Mouse (Mus musculus): ENCODE data around the gene Hdac9.

Gene Hdac9

DNA sequence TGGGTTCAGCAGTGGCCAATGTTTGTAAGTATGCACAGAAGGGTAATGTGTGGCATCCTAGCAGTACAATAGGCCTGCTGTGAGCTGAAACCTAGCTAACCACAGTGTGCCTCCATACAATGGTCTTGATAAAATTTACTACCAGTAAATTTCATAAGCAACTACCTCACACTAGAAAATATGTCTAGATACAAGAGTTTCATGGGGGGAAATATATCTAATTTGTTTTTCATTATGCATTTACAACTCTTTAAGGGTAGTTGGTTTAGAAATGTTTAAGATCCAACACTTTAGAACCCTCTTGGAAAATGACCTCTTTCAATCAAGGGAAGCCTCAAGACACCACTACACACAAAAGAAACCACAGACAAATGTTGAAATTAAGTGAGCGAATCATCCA, 589.8 kb downstream of the Hdac9 start:
- DNase-seq = no peak

DNA sequence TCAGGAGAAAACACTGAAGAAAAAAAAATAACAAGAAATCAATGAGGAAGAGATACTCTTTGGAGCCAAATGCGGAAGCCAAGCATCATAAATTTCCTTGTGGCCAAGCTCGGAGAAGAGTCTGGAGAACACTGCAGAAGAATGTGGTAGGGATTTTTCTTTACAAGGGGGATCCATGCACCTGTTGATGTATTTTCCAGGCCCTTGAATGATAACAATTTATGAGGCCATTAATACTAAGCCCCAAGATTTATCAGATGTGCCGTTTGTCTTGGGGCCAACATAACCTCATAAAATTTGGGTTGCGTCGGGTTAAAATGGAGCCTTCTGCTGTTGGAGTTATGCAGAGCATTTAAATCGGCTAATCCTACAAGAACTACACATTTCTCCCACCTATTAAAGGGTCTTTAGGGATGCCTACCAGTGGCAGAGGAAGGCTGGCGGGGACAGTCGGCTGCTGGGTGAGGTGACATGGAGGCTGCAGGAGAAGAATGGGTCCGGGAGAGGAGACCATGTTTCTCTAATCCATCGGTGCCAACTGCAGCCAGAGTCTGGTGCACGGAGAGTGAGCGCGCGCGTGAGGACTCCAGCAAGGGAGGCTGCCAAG, 604.7 kb downstream of the Hdac9 start:
- DNase-seq = no peak

DNA sequence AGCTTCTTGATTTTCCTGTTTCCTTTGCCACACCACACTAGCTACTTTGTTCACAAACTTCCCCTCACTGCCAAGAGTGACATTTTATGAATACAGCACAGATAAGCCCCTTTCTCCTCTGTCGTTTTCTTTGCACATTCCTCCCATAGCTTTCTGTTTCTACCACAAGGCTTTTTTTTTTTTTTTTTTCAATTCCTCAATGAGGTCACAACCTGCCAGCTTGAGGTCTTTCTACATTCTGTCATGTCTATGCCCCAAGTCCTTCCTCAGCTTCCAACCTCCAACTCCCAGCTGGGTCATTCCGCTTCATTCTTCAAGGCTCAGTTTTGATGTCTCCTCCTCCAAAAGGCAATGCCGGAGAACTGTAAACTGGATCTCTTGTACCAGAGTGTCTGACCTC, 611.4 kb downstream of the Hdac9 start:
- DNase-seq = no peak

DNA sequence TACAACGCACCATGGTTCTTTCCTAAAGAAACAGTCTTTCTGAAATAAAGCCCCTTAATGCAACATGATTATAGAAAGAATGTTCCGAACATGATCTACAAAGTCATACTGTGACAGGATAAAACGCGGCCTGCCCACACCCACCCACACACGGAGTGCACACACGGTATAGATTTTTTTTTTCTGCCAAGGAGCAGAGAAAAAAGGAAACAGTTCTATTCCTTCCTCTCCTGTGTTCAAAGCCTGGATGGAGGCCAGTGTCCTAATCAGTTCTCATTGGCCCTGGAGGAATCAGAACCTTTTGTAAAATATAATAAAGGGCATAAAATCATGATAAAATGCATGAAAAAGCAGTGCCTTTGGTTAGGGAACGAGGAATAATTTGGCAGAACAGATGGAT, 624.5 kb downstream of the Hdac9 start:
- no peak for DNase-seq

DNA sequence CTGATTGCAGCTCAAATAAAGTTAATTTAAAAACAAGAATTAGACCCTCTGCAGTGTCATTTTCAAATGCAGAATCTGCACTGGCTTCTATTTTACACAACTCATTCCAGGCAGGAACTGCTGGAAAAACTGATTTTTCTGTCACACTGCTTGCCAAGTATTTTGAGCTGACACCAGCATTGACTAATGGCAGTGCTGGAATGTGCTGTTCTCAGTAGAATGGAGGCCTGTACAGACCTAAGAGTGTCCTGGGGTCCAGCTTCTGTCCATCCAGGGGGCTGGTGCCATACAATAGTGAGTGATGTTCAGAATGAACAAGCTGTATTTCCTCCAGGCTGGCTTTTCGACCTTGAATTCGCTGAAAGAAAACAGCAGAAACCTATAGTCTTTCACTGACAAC, 629.7 kb downstream of the Hdac9 start:
- DNase-seq = no peak

DNA sequence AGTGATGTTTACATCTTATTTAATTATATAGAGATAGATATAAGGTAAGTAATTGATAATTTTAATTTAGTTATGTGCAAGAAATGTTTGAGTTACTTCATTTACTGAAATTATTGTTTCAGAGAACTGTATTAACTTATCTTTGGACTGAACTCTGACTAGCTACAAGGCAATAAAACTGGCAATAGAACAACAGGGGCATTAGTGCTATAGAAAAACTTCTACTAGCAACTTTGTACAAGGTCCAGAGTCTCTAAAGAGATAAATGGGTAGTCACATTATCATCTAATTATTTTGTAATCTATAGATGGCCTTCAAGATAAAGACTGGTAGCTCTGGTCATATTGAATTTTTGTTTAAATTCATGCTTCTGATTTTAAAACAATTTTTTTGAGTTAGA, 632.0 kb downstream of the Hdac9 start:
- no peak for DNase-seq

DNA sequence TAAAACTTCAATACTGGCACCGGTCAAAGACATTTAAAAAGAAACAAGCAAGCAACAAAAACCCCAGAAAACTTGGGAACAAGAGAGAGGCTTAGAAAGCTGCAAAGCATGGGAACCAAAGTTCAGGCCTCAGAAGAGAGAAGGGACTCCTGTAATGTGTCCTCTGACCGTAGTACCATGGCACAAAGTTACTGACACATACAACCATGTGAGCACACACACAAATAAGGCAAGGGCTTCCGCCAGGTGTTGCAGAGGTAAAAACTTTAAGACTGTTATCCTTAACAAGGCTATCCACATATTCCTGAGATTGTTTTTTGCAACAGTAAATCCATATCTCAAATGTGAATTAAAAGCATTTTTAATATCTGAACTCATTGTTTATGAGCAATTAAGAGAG, 632.5 kb downstream of the Hdac9 start:
- DNase-seq = no peak

DNA sequence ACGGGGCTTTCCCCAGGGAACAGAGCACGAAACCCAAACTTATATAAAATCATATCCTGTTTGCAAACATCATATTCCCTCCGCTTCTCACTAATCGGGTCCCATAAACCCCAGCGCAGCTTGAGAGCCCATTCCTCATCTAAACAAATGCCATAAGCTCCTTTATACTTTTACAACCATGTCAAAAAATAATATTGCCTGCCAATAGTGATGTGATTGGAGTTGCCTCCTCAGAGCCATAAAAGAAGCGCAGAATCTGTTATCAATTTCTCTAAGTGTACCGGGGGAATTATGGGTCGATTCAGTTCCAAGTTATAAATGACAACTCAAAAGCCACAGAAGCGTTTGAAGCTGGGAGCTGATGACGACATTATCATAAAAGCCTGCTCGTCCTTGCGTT, 638.1 kb downstream of the Hdac9 start:
- DNase-seq = no peak

DNA sequence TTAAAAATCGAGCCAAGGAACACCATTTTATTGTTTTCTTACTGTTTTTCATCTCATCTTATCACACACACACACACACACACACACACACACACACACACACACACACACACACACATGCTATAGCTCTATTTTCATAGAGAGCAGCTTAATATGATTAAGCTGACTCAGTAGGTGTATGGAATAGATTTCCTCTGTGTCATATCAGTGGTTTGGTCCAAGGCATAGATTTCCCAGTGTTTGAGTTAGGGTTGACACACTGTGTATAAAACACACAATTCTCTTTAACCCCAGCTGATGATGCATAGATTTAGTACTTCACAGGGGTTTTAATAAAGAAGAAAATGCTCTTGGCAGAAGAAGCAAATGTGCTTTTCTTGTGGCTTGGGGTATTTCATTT, 643.1 kb downstream of the Hdac9 start:
- DNase-seq = no peak

DNA sequence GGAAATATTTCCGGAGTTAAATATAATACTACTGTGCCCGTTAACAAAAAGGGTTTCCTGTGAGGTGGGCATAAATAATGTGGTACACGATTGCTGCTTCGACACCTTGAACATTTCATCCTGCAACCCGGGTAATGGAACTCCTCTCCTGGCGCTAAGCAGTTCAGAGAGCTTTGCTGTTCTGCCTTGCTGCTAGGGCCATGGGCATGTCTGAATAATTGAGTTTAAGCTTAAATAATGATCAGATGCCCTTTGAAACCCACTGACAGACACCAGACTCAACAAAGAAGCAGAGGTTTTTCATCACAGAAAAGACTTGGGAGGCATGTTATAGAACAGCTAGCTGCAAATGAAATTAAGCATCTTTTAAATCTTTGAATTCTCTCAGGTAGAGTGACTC, 646.8 kb downstream of the Hdac9 start:
- no peak for DNase-seq

DNA sequence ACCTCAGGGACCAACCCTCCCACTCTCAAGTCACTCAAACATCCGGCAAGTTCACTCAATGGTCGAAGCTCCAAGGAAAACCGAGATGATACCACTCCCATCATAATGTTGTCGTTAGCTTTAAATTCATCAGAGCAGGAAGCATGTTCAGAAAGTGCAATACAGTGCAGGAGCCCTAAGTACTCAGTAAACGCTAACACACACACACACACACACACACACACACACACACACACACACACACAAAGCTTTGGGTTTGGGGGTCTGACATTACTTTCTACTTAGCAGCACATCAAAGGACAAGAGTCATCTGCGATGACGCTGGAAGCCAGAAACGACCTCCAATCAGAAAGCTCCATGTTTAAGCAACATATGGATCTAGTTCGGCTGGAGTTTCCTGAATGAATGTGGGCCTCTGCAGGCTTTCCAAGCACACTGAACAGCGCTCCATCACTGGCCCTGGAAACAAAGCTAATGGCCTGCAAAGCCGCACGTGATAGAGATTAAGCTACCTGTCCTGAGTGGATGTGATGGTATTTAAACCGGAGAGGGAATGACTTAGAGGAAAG, 647.3 kb downstream of the Hdac9 start:
- DNase-seq = no peak

DNA sequence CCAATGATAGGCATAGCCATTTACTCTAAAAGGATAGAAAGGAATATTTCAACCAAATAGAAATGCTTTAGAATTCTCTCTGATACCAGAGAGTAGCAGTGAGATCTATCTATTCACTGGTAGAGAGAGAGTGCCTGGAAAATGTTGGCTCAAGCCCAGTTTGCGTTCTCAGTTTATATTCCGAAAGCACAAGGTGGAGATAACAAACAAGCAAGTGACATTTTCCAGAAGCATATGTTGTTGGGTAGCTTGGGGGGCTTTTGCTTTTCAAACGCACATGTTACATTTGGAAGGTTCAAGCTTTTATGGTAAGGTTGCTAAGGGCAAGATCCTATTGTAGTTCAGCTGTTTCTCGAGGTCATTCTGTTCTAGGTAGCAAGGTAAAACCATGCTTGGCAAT, 657.2 kb downstream of the Hdac9 start:
- DNase-seq = no peak

DNA sequence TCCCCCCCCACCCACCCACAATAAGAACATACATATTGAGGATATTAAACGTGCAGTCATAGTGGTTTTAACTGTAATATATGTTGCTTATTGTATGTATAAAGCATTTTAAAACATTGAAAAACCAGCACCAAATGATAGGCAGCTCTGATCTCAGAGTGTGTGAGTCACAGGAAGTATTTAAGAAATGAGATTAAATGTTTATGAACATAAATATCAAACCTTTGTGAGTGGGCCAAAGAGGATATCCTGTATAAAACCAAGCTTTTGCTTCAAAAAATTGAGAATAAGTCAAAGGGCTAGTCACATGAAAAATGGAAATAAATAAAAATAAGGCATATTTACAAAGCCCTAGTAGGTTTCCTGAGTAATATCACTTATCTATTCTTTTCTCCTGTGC, 667.7 kb downstream of the Hdac9 start:
- no peak for DNase-seq

DNA sequence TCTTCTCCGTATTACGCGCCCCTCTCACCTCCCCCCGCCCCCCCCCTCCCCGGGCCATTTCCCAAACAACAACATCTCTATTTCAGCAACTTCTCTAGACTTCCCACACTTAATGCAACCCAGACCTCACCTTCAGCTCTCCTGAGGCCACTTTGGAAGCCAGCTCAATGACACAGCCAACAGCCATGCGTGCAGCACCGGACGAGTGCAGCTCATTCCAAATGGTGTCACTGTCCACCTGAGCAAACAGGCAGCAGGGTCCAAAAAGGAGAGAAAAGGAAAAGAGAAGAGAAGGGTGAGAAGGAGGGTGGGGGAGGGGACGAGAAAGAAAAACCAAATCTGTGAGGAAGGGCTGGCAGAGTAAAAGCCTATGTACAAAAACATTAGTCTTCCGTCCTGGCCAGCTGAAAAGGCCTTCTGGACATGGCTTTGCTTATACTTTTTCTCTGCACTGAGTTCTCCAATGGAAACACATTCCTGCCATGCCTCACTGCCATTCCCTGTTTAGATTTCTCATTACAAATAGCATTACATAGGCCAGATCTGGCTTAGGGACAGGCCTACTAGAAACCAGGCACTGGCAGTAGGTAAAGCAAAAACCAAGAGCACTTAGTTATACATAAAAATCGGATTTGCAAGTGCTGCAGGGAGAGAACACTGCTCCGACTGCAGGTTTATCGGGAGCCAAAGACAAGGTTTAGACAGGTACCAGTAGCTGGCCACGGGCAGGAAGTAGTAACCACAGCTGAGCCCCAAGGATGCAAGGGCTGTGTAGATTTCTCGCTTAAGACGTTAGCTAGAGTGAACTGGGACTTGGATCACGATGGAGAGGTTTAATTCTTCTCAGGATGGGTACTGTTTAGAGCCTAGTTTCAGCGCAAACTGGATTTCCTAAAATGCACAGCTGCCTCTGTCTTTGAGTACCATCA, 668.4 kb downstream of the Hdac9 start:
- DNase-seq = no peak

DNA sequence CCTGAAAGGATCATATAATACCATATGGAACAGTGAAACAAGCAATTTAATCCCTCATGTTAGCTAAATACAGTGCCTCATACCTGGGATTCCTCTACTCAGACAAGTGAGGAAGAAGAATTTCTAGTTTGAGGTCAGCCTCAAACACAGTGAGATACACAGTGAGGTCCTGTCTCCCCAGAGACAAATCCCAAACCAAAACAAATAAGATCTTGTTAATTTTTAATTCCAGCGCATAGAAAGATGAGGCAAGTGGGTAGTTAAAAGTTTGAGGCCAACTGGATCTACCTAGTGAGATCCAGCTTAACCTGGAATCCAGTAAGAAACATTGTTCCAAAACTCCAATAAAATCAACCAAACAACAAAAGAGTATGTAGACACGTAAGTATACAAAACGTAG, 678.1 kb downstream of the Hdac9 start:
- DNase-seq = no peak

DNA sequence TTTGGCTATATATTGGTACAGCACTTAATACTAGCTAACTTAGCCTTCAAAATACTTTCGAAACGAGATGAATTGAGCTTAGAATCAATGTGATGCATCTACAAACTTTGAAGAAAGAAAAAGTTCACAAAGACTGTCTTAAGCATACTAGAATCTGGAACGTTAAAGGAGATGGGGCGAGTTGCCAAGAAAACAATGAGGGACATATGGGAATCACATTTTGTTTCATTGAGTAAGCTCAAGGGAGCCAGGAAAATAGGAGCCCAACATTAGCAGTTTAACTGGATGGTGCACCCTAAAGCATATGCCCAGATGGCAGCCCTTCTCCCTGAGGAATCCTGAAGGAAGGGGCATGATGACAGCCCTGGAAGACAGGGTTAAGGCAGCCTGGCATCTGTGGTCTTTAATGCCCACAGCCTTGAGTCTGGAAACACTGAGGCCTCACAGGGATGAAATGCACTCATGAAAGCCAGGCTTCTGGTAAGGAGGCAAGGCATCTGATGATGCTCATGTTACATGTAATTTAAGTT, 685.2 kb downstream of the Hdac9 start:
- peak; percentile 31 for DNase-seq

DNA sequence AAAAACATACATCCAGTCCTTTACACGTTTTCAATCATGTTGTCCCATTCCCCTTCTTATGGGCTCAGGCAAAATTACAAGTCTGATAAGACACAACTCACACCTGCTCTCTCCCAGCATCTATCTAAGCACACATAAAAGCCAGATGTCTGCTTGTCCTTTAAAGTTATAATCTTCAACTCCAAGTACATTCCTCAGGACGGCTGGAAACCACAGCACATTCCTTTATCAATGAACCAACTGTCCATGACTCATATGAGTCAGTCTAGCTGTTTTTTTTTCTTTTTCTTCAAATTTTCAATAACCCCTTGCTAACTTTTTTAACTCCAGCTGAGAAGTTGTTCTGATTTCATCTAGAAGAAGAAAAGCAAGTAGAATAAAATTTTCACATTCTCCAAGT, 692.4 kb downstream of the Hdac9 start:
- no peak for DNase-seq

DNA sequence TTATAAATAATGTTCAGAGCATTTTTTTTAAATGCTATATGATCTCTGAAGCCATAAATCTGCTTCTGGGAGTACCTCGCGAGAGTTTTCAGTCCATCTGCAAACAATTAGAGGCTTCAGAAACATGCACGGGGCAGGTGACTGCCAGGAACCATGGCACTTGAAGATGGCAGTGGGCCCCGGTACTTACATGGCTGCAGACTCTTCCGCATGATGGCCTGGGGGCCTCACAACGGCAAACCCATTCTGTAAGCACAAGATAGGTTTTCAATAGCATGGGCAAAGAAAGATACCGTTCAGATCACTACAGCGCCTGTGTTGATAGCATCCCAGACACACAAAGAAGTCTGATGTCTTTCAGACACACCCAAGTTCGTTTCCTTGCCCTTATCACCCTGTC, 695.9 kb downstream of the Hdac9 start:
- DNase-seq = no peak

DNA sequence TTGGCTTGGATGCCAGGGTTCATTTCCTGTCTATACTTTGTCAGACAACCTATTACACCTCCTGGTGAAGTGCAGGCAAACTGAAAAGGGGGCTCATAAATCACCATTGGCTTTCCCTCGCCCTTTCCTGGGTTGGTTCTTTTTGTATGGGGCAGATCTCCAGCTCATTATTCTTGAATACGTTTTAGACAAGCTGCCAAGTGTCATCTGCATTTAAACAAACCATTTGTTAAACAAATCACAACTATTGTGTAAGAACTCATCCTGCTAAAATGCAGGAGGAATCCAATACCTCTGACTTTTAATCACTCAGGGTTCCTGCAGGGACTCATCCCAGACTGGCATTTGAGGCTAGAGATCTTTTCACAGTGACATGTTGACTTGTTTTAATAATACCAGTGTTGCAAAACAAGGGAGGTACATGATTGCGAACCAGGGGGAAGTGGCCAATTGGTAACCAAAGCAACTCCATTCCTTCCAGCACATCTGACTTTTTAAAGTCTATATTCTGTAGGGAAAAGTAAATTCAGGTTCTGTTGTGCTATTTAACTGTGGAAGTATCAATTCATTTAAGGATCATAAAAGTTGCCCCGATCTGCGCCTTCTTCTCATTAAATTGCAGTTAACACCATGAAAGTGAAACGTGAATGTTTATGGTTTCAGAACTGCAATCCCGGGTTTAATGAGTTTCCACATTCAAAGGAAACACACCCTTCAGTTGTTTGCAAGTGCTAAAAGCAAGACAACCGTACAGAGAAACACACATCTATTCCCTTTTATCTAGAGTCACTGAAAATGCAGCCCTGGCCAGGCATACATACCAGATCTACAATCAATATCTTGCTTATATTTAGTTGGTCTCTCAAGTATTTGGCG, 696.6 kb downstream of the Hdac9 start:
- no peak for DNase-seq

DNA sequence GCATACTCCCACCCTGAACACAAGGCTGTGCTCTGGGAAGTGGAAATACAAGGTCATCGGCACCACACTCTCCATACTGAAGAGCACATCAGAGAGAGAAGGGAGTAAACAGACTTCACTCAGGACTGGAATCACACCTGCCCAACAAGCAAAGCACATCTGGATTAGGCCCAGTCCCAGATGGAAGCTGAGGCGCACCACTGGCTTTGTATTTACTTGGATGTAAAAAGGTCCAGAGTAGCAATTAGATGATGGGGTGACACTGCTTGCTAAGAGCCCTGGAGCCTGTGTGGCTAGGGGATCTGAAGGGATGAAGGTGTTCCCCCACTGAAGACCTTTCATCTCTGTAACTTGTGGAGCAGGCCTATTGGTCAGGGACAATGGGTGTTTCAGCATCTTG, 698.3 kb downstream of the Hdac9 start:
- DNase-seq = no peak

DNA sequence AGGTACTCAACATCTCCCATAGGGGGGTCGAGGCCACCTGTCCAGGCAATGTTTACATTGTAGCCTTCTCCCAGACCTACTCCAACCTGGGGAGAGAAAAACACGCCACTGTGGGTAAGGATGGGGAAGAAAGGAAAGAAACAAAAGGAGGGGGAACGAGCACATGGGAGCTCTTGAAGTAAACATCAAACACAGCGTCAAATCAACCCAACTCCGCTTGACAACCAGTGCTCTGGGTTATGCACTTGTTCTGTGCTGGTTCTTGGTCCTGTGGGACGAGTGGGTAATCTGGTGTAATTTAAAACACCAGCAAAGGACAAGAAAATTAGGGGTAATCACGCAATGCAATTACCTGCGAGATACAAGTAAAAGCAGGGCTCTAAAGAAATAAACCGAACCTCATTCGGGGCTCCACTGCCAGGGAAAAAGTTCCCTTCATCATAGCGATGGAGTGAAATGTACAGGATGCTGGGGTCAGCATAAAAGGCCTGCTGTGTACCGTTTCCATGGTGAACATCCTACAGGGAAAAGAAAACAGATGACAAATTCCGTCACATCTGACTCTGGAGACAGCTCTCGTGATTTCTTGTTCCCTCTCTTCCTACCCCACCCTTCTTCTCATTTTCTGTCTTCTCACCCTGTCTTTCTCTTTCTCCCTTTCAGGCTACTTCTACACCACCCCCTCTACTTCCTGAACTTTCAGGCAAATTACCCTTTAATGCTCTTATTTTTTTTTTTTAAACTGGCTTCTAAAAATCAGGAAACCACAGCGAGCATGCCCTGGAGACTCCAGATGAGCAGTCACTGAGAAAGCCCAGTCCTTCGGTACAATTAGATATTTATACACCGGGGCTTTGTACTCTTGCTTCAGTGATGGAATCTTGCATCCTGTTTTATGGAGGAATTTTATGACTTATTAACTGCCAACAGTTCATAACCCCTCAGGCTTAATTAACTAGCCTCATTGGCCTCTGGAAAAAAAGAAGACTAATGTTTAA, 701.6 kb downstream of the Hdac9 start:
- no peak for DNase-seq

DNA sequence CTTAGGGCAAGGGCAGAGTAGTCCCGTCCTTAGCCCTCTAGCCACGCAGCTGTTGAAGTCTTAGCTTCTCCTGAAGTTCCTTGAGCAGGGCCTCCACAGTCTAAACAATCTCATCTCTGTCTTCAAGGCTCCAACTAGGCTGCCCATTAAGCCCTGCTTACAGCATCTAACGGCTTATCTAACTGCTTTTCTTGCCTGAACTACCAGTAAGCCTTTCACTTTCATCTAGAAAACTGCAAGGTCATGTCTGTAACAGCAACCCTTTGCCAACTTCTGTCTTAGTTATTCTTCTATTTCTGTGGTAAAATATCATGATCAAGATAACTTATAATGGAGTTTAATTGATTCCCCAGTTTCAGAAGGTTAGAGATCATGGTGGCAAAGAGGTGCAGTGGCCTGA, 704.7 kb downstream of the Hdac9 start:
- no peak for DNase-seq
